Mouse (Mus musculus) embryonic facial prominence, embryonic 14.5 days (tissue): Measurements from ENCODE around the gene Gm973. TPM values are rescaled to one million over a fixed set of nuclear protein-coding genes. Genes with fewer than 3 reads are reported as not detected.

ENCODE experiments used
- ATAC-seq: fragments of 200-750 bp; cut with Nextera tagmentation; 2 replicates; pipeline ENCODE4 v1.8.0; 2017; ENCODE audit warnings: low read depth, moderate number of reproducible peaks, moderate TSS enrichment
- DNase-seq: peaks from one replicate; pipeline ENCODE4 v3.0.0-alpha.2; 2015; ENCODE audit warnings: low spot score
- H3K27ac ChIP-seq: fragments of 300-500 bp; sonication (generic); replicated peaks from 2 replicates; pipeline ENCODE4 v1.5.1; 2014; ENCODE audit warnings: low read depth, mild to moderate bottlenecking, low read length, moderate library complexity
- H3K27me3 ChIP-seq: fragments of 300-500 bp; sonication (generic); replicated peaks from 2 replicates; pipeline ENCODE4 v1.6.1; 2014; ENCODE audit warnings: low read length; ENCODE audit not compliant: control insufficient read depth, insufficient read depth
- H3K36me3 ChIP-seq: fragments of 300-500 bp; sonication (generic); 2 replicates; pipeline ENCODE4 v1.6.1; 2014; ENCODE audit warnings: low read length, mixed read lengths; ENCODE audit not compliant: control insufficient read depth, insufficient read depth
- H3K4me1 ChIP-seq: fragments of 300-500 bp; sonication (generic); 2 replicates; pipeline ENCODE4 v1.6.1; 2014; ENCODE audit warnings: antibody characterized with exemption, low read length; ENCODE audit not compliant: control insufficient read depth, insufficient read depth
- H3K4me2 ChIP-seq: fragments of 300-500 bp; sonication (generic); 2 replicates; pipeline ENCODE4 v1.6.1; 2014; ENCODE audit warnings: low read depth, mild to moderate bottlenecking, low read length, moderate library complexity, mixed read lengths
- H3K4me3 ChIP-seq: fragments of 300-500 bp; sonication (generic); 2 replicates; pipeline ENCODE4 v1.5.1; 2014; ENCODE audit warnings: low read depth, mild to moderate bottlenecking, low read length
- H3K9ac ChIP-seq: fragments of 300-500 bp; sonication (generic); 2 replicates; pipeline ENCODE4 v1.6.1; 2014; ENCODE audit warnings: low read depth, mild to moderate bottlenecking, low read length, moderate library complexity, mixed read lengths
- H3K9me3 ChIP-seq: fragments of 300-500 bp; sonication (generic); 2 replicates; pipeline ENCODE4 v1.6.1; 2016; ENCODE audit warnings: low read length; ENCODE audit not compliant: control insufficient read depth
- WGBS: fragments of 180-500 bp; shearing (Covaris S2); extraction: QIAGEN DNeasy Blood & Tissue Kit; methylation state at CpG from one replicate; pipeline ENCODE4 v1.1.7; 2014; 5-methylcytosine and 5-hydroxymethylcytosine counted together
- polyA plus RNA-seq: library from polyadenylated mRNA; unstranded; fragments of >200 nt; fragmentation: Nextera tagmentation; extraction: Ambion mirVana; gene quantifications from 2 replicates; pipeline ENCODE4 v1.2.1, GENCODE M21; 2014

The Gm973 gene
- polyA plus RNA-seq, 1 experiment from 2014 or later = 5.9 TPM

GRCm38 (mm10) chr1:59503659-59504301, 12.3 kb upstream of the Gm973 start:
- H3K4me3 ChIP-seq = no peak overlapping the region
- DNase-seq = no peak
- peaks cover 8% of the 10 kb centered on the region for H3K4me1 ChIP-seq
- no peaks in the 10 kb centered on the region for H3K9me3 ChIP-seq
- H3K27me3 ChIP-seq = no peaks in the 10 kb centered on the region
- no peaks in the 10 kb centered on the region for H3K36me3 ChIP-seq
- no peak overlapping the region for H3K27ac ChIP-seq
- no peak for ATAC-seq
- no peak overlapping the region for H3K4me2 ChIP-seq
- WGBS = 45% methylated on average over 6 of the region's 7 CpGs
- H3K9ac ChIP-seq = no peak overlapping the region

GRCm38 (mm10) chr1:59504302-59504700, 11.8 kb upstream of the Gm973 start:
- DNase-seq = no peak
- no peak overlapping the region for H3K4me3 ChIP-seq
- H3K9ac ChIP-seq = no peak overlapping the region
- ATAC-seq = no peak
- no peaks in the 10 kb centered on the region for H3K27me3 ChIP-seq
- peaks cover 12% of the 10 kb centered on the region for H3K4me1 ChIP-seq
- H3K4me2 ChIP-seq = no peak overlapping the region
- 70% methylated on average over 2 of the region's 2 CpGs for WGBS
- H3K9me3 ChIP-seq = no peaks in the 10 kb centered on the region
- no peak overlapping the region for H3K27ac ChIP-seq
- no peaks in the 10 kb centered on the region for H3K36me3 ChIP-seq

DNA sequence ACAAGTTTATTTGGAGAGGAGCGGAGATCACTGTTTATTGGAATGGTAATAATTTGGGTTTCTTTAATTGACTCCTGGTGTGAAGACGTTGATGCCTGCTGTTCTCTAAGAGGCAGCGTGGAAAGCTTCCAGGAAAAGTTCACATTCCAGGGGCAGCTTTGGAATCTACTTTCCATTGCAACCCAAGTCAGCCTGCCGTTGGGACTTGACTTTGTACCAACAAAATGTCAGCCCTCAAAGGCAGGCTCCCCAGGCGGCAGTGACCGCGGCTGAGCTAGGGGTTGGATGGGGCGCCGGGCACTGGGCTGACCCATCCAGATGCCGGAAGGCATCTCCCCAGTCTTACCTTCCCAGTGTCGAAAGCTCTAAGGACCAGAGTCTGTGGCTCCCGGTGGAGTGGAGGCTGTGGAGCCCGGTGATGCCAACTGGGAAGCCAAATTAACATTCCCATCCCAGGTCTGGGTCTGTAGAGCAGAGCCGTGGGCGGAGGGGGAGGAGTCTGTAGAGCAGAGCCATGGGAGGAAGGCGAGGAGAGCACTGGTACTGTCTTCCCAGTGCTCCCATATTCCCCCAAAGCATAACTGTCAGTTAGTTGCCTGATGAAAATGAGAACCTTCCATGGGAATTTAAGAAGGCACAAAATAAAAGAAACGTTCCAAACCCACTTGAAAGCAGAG, 7.5 kb upstream of the Gm973 start:
- WGBS = 26% methylated on average over 17 of the region's 17 CpGs
- Histone ChIP-seq H3K9ac (no peak overlapping the region), H3K9me3 (no peaks in the 10 kb centered on the region), H3K4me2 (peak overlapping the region; percentile 41), H3K27me3 (no peaks in the 10 kb centered on the region), H3K4me1 (peaks cover 12% of the 10 kb centered on the region), H3K27ac (0 out of 2 replicates have a peak overlapping the region, but pooled peaks have one; percentile 4), H3K4me3 (no peak overlapping the region), H3K36me3 (no peaks in the 10 kb centered on the region)
- DNase-seq (peak; percentile 86), ATAC-seq (no peak; the same call in none of the 2 replicates)

- 56% methylated on average over 9 of the region's 9 CpGs for WGBS
- Histone ChIP-seq H3K9me3 (no peaks in the 10 kb centered on the region), H3K27me3 (no peaks in the 10 kb centered on the region), H3K4me1 (peaks cover 24% of the 10 kb centered on the region), H3K4me2 (no peak overlapping the region), H3K27ac (no peak overlapping the region), H3K4me3 (no peak overlapping the region), H3K36me3 (no peaks in the 10 kb centered on the region), H3K9ac (no peak overlapping the region)
- ATAC-seq (no peak), DNase-seq (no peak)
Measured at GRCm38 (mm10) chr1:59511566-59512270, 4.3 kb upstream of the Gm973 start.

DNA sequence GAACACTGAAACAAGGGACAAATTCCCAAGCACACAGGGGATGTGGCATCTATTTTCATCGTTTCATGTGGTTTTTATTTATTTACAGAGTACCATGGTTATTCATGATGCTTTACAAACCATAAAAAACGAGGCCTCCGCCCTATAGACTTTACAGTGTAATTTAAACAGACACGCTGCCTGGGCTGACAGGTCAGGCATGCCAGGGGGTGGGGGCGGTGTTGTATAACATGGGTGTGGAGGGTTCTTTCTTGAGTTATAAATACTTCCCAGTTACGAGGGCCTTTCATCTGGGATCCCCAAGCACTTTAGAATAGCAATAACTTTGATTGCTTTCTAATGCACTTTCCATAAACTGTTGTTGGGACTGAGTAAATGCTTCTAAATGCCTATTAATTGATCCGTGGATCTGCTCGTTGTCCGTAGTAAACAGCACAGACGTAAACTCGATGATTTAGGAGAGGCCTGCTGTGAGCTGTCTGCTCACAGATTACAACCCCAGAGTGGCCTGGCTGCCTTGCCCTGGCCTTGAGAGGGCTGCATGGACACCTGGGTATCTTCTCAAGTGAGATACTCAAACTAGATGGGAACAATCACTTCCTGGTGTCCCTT, 4.3 kb downstream of the Gm973 start:
- peaks cover 35% of the 10 kb centered on the region for H3K4me1 ChIP-seq
- no peak overlapping the region for H3K9ac ChIP-seq
- no peaks in the 10 kb centered on the region for H3K27me3 ChIP-seq
- peak overlapping the region; percentile 58; the same call in 1 of the 2 replicates for H3K27ac ChIP-seq
- no peaks in the 10 kb centered on the region for H3K36me3 ChIP-seq
- no peaks in the 10 kb centered on the region for H3K9me3 ChIP-seq
- ATAC-seq = no peak
- no peak overlapping the region for H3K4me3 ChIP-seq
- no peak overlapping the region for H3K4me2 ChIP-seq
- 29% methylated on average over 11 of the region's 11 CpGs for WGBS
- DNase-seq = peak; percentile 82

DNA sequence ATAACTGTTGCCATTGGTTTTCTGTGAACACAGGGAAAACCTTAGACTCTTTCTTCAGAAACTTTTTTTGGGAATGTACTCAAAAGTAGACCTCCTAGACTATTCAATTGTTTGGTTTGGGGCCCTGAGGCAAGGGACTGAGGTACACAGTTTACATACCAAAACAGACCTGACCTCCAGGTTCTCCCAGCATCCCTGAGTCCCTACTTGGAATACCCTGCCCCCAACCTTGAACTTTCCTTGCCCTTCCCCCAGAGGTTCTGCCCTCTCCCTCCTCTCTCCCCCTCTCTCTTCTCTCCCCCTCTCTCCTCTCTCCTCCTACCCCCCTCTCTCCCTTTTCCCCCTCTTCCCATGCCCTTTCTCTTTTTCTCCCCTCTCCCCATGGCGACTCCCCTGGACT, 6.4 kb downstream of the Gm973 start:
- no peak overlapping the region for H3K9ac ChIP-seq
- WGBS = 70% methylated on average over 1 of the region's 1 CpGs
- ATAC-seq = no peak

DNA sequence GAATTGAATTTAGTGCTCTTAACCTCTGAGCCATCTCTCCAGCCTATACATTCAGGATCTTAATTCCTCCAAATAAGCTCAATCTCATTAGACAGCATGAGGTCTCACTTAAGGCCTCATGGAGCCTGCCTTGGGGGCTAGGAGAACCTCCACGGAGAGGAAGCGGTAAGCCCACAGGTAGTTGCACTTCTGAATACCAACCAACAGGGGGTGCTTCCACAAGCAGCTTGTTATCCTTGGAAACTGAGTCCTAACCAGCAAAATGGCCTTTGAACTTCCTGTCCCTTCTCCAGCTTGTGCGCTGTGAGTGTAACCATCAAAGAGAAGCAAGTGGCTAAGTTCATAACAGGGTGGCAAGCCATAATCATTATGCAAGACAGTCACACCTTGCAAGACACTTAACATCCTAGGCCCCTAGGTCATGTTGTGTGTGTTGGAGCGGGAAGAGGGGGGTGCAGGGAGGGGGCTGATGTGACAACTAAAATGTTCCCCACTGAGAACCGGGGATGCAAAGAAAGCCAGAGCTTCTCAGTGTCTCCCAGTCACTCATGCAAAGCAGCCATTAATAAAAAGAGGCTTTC, 7.4 kb downstream of the Gm973 start:
- ATAC-seq (no peak), DNase-seq (no peak)
- Histone ChIP-seq H3K36me3 (no peaks in the 10 kb centered on the region), H3K27me3 (no peaks in the 10 kb centered on the region), H3K4me2 (no peak overlapping the region), H3K9me3 (no peaks in the 10 kb centered on the region), H3K9ac (no peak overlapping the region), H3K4me1 (peaks cover 17% of the 10 kb centered on the region), H3K4me3 (no peak overlapping the region), H3K27ac (no peak overlapping the region)
- 63% methylated on average over 5 of the region's 5 CpGs for WGBS

More for the DNA sequence above, 6.4 kb downstream of the Gm973 start:
- Histone ChIP-seq H3K27me3 (no peaks in the 10 kb centered on the region), H3K9me3 (no peaks in the 10 kb centered on the region), H3K27ac (no peak overlapping the region), H3K36me3 (no peaks in the 10 kb centered on the region), H3K4me3 (no peak overlapping the region), H3K4me2 (no peak overlapping the region), H3K4me1 (peaks cover 17% of the 10 kb centered on the region)
- no peak for DNase-seq

DNA sequence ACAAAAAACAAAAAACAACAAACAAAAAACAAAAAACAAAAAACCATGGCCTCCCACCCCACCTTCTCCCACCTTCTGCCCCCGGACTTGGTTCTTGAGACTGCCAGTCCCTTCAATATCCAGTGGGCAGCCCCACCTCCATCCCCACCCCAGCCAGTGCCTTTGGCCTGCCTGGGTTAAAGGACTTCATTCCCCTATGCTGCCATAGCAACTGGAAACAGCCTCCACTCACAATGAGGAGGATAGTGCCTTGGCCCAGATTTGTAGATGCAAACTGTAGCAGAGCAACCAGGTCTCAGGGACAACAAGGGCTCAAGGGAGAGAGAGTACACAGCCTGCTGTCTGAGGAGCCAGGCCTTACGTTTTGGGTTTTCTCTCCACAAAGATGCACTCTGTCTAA, 8.0 kb downstream of the Gm973 start:
- Histone ChIP-seq H3K9ac (no peak overlapping the region), H3K36me3 (no peaks in the 10 kb centered on the region), H3K27me3 (no peaks in the 10 kb centered on the region), H3K4me2 (no peak overlapping the region), H3K4me1 (peaks cover 17% of the 10 kb centered on the region), H3K27ac (0 out of 2 replicates have a peak overlapping the region, but pooled peaks have one; percentile 28), H3K4me3 (no peak overlapping the region), H3K9me3 (no peaks in the 10 kb centered on the region)
- 55% methylated on average over 2 of the region's 2 CpGs for WGBS
- 0 out of 2 replicates have a peak, but pooled peaks have one; percentile 24 for ATAC-seq
- DNase-seq = no peak
